Mouse (Mus musculus): ENCODE measurements around the gene Kcnh7.

Kcnh7 gene

DNA sequence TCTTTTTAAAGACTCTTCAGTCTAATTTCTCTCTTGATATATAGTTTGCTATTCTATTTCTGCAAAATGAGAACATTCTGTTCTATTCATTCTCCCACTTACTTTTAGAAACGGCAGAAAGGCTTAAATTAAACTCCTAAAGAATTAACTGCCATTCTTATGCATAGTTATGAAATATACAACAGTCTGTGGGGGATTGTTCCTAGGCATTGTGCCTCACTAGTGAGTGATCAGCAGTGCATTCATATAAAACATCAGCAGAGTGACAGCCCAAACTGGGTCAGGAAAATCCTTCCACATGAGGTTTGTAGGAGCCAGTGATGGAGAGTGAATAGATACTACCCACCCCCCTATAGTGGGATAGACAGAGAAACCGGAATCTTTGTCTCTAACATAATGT, 200.2 kb downstream of the Kcnh7 start:
- DNase-seq (ENCODE audit: low spot score in 2 of 2), result peak in 1 of 2 experiments; percentile 31

DNA sequence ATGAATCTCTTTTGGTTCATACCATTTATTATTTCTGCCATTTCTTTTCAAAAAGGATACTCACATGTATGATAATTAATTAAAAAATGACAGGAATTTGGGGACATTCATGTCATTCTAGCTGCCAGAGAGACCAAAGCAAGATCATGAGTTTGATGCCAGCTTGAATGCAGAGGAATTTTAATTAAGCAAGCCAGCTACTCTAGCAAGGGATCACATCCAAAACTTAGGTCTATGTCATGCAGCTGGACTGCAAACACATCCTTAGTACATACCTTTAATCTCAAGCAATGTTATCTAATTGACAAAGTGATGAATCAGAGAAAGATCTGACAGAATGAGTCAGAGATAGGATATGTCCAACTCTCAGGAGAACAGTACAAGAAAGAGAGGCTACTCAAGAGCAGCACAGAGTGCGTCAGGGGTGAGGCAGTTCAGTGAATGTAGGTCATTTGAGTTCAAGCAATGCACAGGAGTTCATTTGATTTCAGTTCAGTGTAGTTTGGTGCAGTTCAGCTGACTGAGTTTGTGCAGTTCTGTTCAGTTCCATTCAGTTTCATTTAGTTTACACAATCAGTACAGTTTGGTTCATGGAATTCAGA, 248.7 kb downstream of the Kcnh7 start:
- no peak for DNase-seq (ENCODE audit: low spot score in 2 of 2)

DNA sequence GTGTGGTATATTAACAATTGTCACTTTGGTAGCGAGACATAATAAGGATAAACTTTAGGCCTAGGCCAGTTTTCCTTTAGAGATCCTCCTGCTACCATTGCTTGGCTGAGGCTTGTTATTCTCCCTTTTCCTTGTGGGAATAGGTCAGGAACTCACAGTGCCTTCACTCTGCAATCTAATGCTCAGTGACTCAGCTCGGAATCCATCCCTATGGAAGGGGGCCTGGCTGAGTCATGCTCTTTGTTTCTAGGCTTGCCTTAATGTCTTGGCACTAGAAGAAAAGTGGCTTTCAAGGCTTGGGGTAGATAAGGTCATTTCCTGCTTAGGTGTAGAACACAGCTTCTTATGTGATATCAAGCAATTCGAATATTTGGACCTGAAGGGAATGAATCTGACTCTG, 255.6 kb downstream of the Kcnh7 start:
- DNase-seq (ENCODE audit: low spot score in 2 of 2), result no peak

GRCm38 (mm10) chr2:62928065-62928464, 256.0 kb downstream of the Kcnh7 start:
- DNase-seq (ENCODE audit: low spot score in 2 of 2), result no peak

DNA sequence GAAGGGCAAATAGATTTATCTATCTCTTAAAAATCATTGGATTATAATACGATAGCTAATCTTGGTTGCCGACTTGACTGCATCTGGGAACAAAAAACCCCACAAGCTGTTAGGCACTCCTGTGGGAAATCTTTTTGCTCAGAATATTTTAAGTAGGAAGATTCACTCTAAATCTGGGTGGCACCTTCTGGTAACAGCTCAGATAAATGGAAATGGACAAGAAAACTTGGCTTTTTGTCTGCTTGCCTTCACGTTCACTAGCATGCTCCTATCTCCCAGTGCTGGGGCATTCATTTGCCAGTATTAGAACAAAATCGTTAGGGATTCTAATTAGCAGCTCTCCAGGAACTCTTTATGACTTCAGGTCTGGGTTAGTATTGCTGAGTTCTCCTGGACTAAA, 260.3 kb downstream of the Kcnh7 start:
- DNase-seq (ENCODE audit: low spot score in 2 of 2), result peak in 1 of 2 experiments; percentile 41

- DNase-seq (ENCODE audit: low spot score in 2 of 2), result no peak
Measured at GRCm38 (mm10) chr2:62907688-62908087, 276.4 kb downstream of the Kcnh7 start.

GRCm38 (mm10) chr2:62902363-62903353, 281.4 kb downstream of the Kcnh7 start:
- no peak for DNase-seq (ENCODE audit: low spot score in 2 of 2)

DNA sequence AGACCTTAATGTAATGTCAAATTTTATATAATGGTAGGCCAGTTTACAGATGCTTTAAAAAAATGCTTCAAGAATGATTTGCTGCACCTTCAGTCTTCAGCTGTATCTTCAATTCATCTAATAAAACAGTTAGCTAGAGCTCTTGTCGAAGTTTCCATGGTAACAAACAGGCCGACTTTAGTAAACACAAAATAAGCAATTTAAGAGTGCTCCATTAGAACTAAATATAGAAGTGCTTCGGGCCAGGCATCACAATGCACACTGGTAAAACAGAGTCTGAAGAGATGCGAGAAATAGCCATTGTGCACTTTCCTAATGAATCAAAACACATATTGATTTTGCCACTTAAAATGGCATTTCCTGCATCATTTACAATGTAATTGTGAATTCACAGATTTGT, 305.3 kb downstream of the Kcnh7 start:
- no peak for DNase-seq (ENCODE audit: low spot score in 2 of 2)

DNA sequence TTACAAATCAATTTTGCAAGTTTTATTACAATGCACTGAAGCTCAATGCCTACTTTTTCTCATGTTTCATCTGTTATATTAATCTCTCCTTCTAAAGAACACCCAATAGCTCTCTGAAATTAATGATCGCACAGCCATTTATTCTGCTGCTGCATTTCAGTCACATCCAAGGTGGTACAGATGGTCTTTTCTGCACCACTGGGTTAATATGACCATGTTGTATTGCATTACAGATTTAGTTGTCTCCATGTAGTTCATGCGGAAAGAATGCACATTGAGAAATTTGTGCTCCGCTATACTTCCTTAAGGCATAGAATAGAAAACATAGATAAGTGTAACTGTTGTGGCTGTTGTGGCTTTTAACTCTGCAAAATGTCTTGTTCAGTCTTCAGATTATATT, 328.7 kb downstream of the Kcnh7 start:
- no peak for DNase-seq (ENCODE audit: low spot score in 2 of 2)

- DNase-seq (ENCODE audit: low spot score in 2 of 2), result no peak
Measured at GRCm38 (mm10) chr2:62842630-62843029, 341.5 kb downstream of the Kcnh7 start.

GRCm38 (mm10) chr2:62834261-62834660, 349.8 kb downstream of the Kcnh7 start:
- DNase-seq (ENCODE audit: low spot score in 2 of 2), result no peak

DNA sequence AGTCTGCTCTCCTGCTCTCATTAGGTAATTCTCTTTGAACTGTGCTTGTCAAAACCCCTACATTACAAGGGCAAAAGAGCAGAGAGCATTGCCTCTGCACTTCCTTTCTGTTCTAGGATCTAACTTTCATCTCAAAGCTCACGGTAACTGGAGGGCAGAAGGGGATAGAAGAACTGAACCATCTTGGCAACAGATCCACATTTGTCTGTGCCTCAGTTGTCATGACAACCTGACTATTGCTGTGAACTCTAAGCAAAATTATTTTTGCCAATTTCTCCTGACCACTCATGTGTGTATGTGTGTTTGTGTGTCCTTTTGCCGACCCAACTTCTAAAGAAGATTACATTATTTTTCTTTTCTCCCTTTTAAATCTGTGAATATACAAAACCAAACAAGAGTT, 364.9 kb downstream of the Kcnh7 start:
- DNase-seq (ENCODE audit: low spot score in 2 of 2), result no peak

DNA sequence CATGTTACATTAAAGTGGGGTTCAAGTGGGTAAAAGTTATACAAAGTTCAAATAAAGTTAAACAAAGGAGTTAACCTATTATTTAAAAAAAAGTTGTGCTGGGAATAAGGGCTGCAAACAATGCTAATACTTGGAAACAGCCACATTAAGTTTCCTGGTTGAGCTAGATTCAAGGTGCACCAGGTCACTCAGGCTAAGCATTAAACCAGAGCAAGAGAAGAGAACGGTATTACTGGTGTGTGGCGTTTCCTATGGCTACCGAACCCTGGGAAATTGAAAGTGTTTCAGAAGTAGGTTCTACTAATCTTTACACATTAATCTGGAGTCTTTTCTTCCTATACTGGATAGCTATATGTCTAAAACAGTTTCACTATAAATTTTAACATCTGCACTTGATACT, 368.1 kb downstream of the Kcnh7 start:
- DNase-seq (ENCODE audit: low spot score in 2 of 2), result no peak

- DNase-seq (ENCODE audit: low spot score in 2 of 2), result peak; percentile 35 to 40
Measured at GRCm38 (mm10) chr2:62808813-62809212, 375.3 kb downstream of the Kcnh7 start.

DNA sequence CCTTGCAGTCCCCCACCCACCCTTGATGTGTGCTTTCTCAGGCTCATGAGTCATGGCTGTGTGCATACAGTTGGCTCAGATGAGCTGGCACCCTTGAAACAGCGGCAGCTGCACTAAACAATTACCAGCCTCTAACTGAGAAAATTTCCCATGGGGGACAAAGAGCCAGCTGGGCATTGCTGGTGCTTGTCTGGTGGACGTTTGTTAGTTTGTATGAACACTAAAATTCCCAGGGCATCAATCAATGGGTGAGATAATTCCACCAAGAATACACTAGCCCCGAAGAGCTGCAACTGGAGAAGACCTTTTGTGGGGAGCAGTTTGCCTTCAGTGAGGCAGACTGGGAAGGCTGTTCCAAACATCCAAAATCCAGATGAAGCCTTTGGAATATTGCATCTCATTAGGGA, 376.6 kb downstream of the Kcnh7 start:
- DNase-seq (ENCODE audit: low spot score in 2 of 2), result peak; percentile 71 to 84

GRCm38 (mm10) chr2:62806931-62807330, 377.2 kb downstream of the Kcnh7 start:
- peak; percentile 43 to 61 for DNase-seq (ENCODE audit: low spot score in 2 of 2)

- DNase-seq (ENCODE audit: low spot score in 2 of 2), result no peak
Measured at GRCm38 (mm10) chr2:62804030-62804429, 380.1 kb downstream of the Kcnh7 start.

- no peak for DNase-seq (ENCODE audit: low spot score in 2 of 2)
Measured at GRCm38 (mm10) chr2:62784460-62785038, 399.5 kb downstream of the Kcnh7 start.

DNA sequence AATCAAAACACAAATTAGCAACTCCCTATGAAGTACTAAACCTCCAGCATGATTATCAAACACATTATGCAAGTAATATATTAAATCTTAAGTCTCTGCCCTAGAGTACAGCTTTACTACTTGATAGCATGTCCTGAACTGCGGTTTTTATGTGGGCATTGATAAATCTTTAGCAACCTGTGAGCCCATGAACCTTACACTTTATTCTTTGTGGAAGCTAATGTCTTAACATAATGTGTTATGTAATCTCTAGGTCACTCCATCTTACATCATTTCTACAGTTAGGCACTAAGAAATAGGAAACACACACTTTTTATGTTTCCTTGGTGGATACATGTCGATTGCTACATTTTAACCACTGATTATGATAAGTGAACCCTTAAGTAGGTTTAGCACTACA, 437.8 kb downstream of the Kcnh7 start:
- no peak for DNase-seq (ENCODE audit: low spot score in 2 of 2)

- no peak for DNase-seq (ENCODE audit: low spot score in 2 of 2)
Measured at GRCm38 (mm10) chr2:62743098-62743497, 441.0 kb downstream of the Kcnh7 start.

DNA sequence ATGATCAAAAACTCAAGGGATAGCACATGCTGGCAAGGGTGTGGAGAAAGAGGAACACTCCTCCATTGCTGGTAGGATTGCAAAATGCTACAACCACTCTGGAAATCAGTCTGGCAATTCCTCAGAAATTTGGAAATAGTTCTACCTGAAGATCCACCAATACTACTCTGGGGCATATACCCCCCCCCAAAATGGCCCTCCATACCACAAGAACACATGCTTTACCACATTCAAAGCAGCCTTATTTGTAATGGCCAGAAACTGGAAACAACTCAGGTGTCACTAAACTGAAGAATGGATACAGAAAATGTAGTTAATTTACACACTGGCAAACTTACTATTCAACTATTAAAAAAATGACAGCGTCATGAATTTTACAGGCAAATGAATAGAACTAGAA, 453.4 kb downstream of the Kcnh7 start:
- no peak for DNase-seq (ENCODE audit: low spot score in 2 of 2)

- DNase-seq (ENCODE audit: low spot score in 2 of 2), result no peak
Measured at GRCm38 (mm10) chr2:62727732-62728131, 456.4 kb downstream of the Kcnh7 start.

DNA sequence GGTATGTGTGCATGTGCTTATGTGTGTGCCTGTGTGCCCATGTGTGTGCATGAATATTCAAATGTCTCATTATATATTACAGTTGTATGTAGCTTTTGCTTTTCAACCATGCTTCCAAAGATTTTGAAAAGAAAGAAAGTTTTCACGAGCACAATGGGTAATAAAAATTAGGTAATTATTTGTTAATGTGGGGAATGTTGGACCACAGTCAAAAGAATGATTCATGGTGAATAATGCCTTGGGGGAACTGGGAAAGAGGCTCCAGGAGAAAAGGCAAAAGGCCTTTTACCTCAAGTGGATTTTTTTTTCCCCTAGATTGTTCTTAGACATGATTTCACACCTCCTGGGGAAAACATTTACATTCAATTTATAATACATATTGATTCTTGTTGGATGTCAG, 458.1 kb downstream of the Kcnh7 start:
- no peak for DNase-seq (ENCODE audit: low spot score in 2 of 2)

Measured in right cerebral cortex, postnatal 10 days (tissue).